Mouse (Mus musculus) ES-Bruce4 (cell line): ENCODE results near the gene Dlgap1. TPM values are rescaled to one million over a fixed set of nuclear protein-coding genes. Genes with fewer than 3 reads are reported as not detected.

ENCODE experiments used
- H3K27ac ChIP-seq: 2 replicates; pipeline ENCODE4 v1.5.1; 2012; ENCODE audit warnings: low read length, inconsistent platforms; ENCODE audit not compliant: insufficient read depth
- H3K27me3 ChIP-seq: 2 replicates; pipeline ENCODE4 v1.6.1; 2012; ENCODE audit warnings: mild to moderate bottlenecking, low read length, inconsistent platforms; ENCODE audit not compliant: control insufficient read depth, poor library complexity, insufficient read depth, severe bottlenecking
- H3K36me3 ChIP-seq: 2 replicates; pipeline ENCODE4 v1.6.1; 2012; ENCODE audit warnings: inconsistent platforms, mild to moderate bottlenecking, low read length, moderate library complexity; ENCODE audit not compliant: control insufficient read depth, poor library complexity, insufficient read depth, severe bottlenecking
- H3K4me1 ChIP-seq: one replicate; pipeline ENCODE4 v1.8.1; 2011; ENCODE audit warnings: low read length; ENCODE audit not compliant: control insufficient read depth, insufficient read depth
- H3K4me3 ChIP-seq: 2 replicates; pipeline ENCODE4 v1.5.1; 2011; ENCODE audit warnings: low read depth, mild to moderate bottlenecking, low read length
- H3K9ac ChIP-seq: 2 replicates; pipeline ENCODE4 v1.6.1; 2012; ENCODE audit warnings: low read depth, mild to moderate bottlenecking, inconsistent platforms; ENCODE audit not compliant: poor library complexity, severe bottlenecking
- H3K9me3 ChIP-seq: replicated peaks from 2 replicates; pipeline ENCODE4 v1.6.1; 2012; ENCODE audit warnings: mild to moderate bottlenecking, low read length, inconsistent platforms; ENCODE audit not compliant: control insufficient read depth, poor library complexity, insufficient read depth, severe bottlenecking
- CTCF ChIP-seq: IDR thresholded peaks from one replicate; pipeline ENCODE4 v1.8.1; 2011; ENCODE audit warnings: low read depth, low read length
- EP300 ChIP-seq: IDR thresholded peaks from 2 replicates; pipeline ENCODE4 v1.6.1; 2011; ENCODE audit warnings: low read depth, low read length; ENCODE audit not compliant: insufficient read depth
- POLR2A ChIP-seq: IDR thresholded peaks from one replicate; pipeline ENCODE4 v1.8.1; 2011; ENCODE audit warnings: low read length; ENCODE audit not compliant: insufficient read depth
- polyA plus RNA-seq: library from polyadenylated mRNA; stranded (reverse); fragments of >200 nt; gene quantifications from 2 replicates; pipeline ENCODE4 v1.2.4, GENCODE M21; 2011; ENCODE audit warnings: low read depth; ENCODE audit not compliant: missing spikeins, insufficient read depth, insufficient read length

The Dlgap1 gene
- polyA plus RNA-seq, 1 experiment = 1.2 TPM

GRCm38 (mm10) chr17:70521971-70522370 lies 553.1 kb downstream of the Dlgap1 start:
- H3K36me3 ChIP-seq = no peaks in the 10 kb centered on the region
- H3K27ac ChIP-seq = no peak overlapping the region
- no peaks in the 10 kb centered on the region for H3K9me3 ChIP-seq
- H3K27me3 ChIP-seq = no peaks in the 10 kb centered on the region; the same call in 1 of the 2 replicates
- H3K9ac ChIP-seq = no peak overlapping the region
- H3K4me3 ChIP-seq = no peak overlapping the region
- no peaks in the 10 kb centered on the region for H3K4me1 ChIP-seq
- TF ChIP-seq CTCF = no peak
- TF ChIP-seq EP300 = no peak
- no peak for TF ChIP-seq POLR2A

- TF ChIP-seq CTCF (no peak), POLR2A (no peak), EP300 (no peak)
- H3K27ac ChIP-seq = no peak overlapping the region
- H3K27me3 ChIP-seq = no peaks in the 10 kb centered on the region; the same call in 1 of the 2 replicates
- no peaks in the 10 kb centered on the region for H3K4me1 ChIP-seq
- H3K9me3 ChIP-seq = no peaks in the 10 kb centered on the region
- no peaks in the 10 kb centered on the region for H3K36me3 ChIP-seq
- H3K4me3 ChIP-seq = no peak overlapping the region
- H3K9ac ChIP-seq = no peak overlapping the region
Measured at GRCm38 (mm10) chr17:70525990-70526389, 557.1 kb downstream of the Dlgap1 start.

- no peaks in the 10 kb centered on the region; the same call in 1 of the 2 replicates for H3K27me3 ChIP-seq
- TF ChIP-seq CTCF = peak; percentile 59
- no peak for TF ChIP-seq EP300
- TF ChIP-seq POLR2A = no peak
- no peaks in the 10 kb centered on the region for H3K4me1 ChIP-seq
- no peak overlapping the region for H3K4me3 ChIP-seq
- H3K27ac ChIP-seq = no peak overlapping the region
- no peak overlapping the region for H3K9ac ChIP-seq
- no peaks in the 10 kb centered on the region for H3K36me3 ChIP-seq
- no peaks in the 10 kb centered on the region for H3K9me3 ChIP-seq
Measured at GRCm38 (mm10) chr17:70527101-70527500, 558.2 kb downstream of the Dlgap1 start.

- H3K27me3 ChIP-seq = no peaks in the 10 kb centered on the region; the same call in 1 of the 2 replicates
- H3K4me3 ChIP-seq = no peak overlapping the region
- H3K9me3 ChIP-seq = no peaks in the 10 kb centered on the region
- H3K4me1 ChIP-seq = no peaks in the 10 kb centered on the region
- no peaks in the 10 kb centered on the region for H3K36me3 ChIP-seq
- TF ChIP-seq EP300 = no peak
- no peak overlapping the region for H3K27ac ChIP-seq
- H3K9ac ChIP-seq = no peak overlapping the region
Measured at GRCm38 (mm10) chr17:70528196-70529187, 559.6 kb downstream of the Dlgap1 start.

GRCm38 (mm10) chr17:70534321-70534720 lies 565.4 kb downstream of the Dlgap1 start:
- H3K4me1 ChIP-seq = no peaks in the 10 kb centered on the region
- H3K27ac ChIP-seq = no peak overlapping the region
- H3K27me3 ChIP-seq = no peaks in the 10 kb centered on the region; the same call in 1 of the 2 replicates
- no peak overlapping the region for H3K9ac ChIP-seq
- TF ChIP-seq POLR2A = no peak
- no peak for TF ChIP-seq CTCF
- TF ChIP-seq EP300 = no peak
- H3K9me3 ChIP-seq = no peaks in the 10 kb centered on the region
- no peak overlapping the region for H3K4me3 ChIP-seq
- no peaks in the 10 kb centered on the region for H3K36me3 ChIP-seq

GRCm38 (mm10) chr17:70541816-70542215 lies 572.9 kb downstream of the Dlgap1 start:
- Histone ChIP-seq H3K27me3 (no peaks in the 10 kb centered on the region), H3K36me3 (no peaks in the 10 kb centered on the region), H3K9ac (no peak overlapping the region), H3K27ac (no peak overlapping the region), H3K9me3 (no peaks in the 10 kb centered on the region), H3K4me3 (no peak overlapping the region), H3K4me1 (no peaks in the 10 kb centered on the region)
- no peak for TF ChIP-seq EP300
- no peak for TF ChIP-seq CTCF
- TF ChIP-seq POLR2A = no peak
